Mouse (Mus musculus) large intestine, adult 2 months (tissue): Measurements from ENCODE around the gene Htr6. TPM values are rescaled to one million over a fixed set of nuclear protein-coding genes. Genes with fewer than 3 reads are reported as not detected.

Experiments
- DNase-seq: peaks from one replicate; pipeline ENCODE4 v3.0.0-alpha.2; 2012; ENCODE audit warnings: low read depth, low spot score
- WGBS: fragments of 180-500 bp; shearing (Covaris S2); methylation state at CpG from one replicate; pipeline ENCODE4 v1.1.7; 2018; 5-methylcytosine and 5-hydroxymethylcytosine counted together
- polyA plus RNA-seq: library from polyadenylated mRNA; depleted of rRNA; stranded (reverse); fragments of >200 nt; gene quantifications from 2 replicates; pipeline ENCODE4 v1.2.3, GENCODE M21; 2012

Htr6 gene
- polyA plus RNA-seq, 1 experiment, result 0.26 TPM

- 46% methylated on average over 15 of the region's 15 CpGs for WGBS
- DNase-seq, result no peak
Observed at GRCm38 (mm10) chr4:139090303-139090940, 15.1 kb upstream of the Htr6 start.

- WGBS, result 26% methylated on average over 9 of the region's 9 CpGs
Observed at GRCm38 (mm10) chr4:139088982-139089671, 13.8 kb upstream of the Htr6 start.

GRCm38 (mm10) chr4:139086984-139087383 lies 11.6 kb upstream of the Htr6 start:
- no peak for DNase-seq
- 80% methylated on average over 4 of the region's 4 CpGs for WGBS

More at GRCm38 (mm10) chr4:139088982-139089671, 13.8 kb upstream of the Htr6 start:
- DNase-seq, result peak; percentile 76

GRCm38 (mm10) chr4:139086037-139086436 lies 10.7 kb upstream of the Htr6 start:
- DNase-seq, result peak; percentile 72
- 12% methylated on average over 5 of the region's 5 CpGs for WGBS

- DNase-seq, result no peak
- 57% methylated on average over 11 of the region's 11 CpGs for WGBS
Observed at GRCm38 (mm10) chr4:139085337-139085736, 10.0 kb upstream of the Htr6 start.

- no peak for DNase-seq
- WGBS, result 46% methylated on average over 12 of the region's 12 CpGs
Observed at GRCm38 (mm10) chr4:139082790-139083564, 7.6 kb upstream of the Htr6 start.

- DNase-seq, result no peak
- WGBS, result 81% methylated on average over 18 of the region's 18 CpGs
Observed at GRCm38 (mm10) chr4:139081270-139081931, 6.0 kb upstream of the Htr6 start.

- 89% methylated on average over 7 of the region's 7 CpGs for WGBS
- no peak for DNase-seq
Observed at GRCm38 (mm10) chr4:139080259-139080658, 4.9 kb upstream of the Htr6 start.

- WGBS, result 86% methylated on average over 11 of the region's 11 CpGs
- DNase-seq, result no peak
Observed at GRCm38 (mm10) chr4:139079439-139079838, 4.1 kb upstream of the Htr6 start.

- DNase-seq, result no peak
Observed at GRCm38 (mm10) chr4:139078726-139079125, 3.4 kb upstream of the Htr6 start.

GRCm38 (mm10) chr4:139078313-139078712 lies 2.9 kb upstream of the Htr6 start:
- no peak for DNase-seq
- 19% methylated on average over 2 of the region's 2 CpGs for WGBS

More at GRCm38 (mm10) chr4:139078726-139079125, 3.4 kb upstream of the Htr6 start:
- 19% methylated on average over 4 of the region's 4 CpGs for WGBS

- DNase-seq, result no peak
- whole genome bisulfite sequencing, result 19% methylated on average over 5 of the region's 5 CpGs
Observed at GRCm38 (mm10) chr4:139075915-139076314, 545 bp upstream of the Htr6 start.

- 23% methylated on average over 29 of the region's 29 CpGs for WGBS
- no peak for DNase-seq
Observed at GRCm38 (mm10) chr4:139074060-139074459, 1.3 kb downstream of the Htr6 start.

- DNase-seq, result no peak
- WGBS, result 35% methylated on average over 4 of the region's 4 CpGs
Observed at GRCm38 (mm10) chr4:139068287-139068686, 7.1 kb downstream of the Htr6 start.

GRCm38 (mm10) chr4:139064831-139065230 lies 10.5 kb downstream of the Htr6 start:
- WGBS, result 68% methylated on average over 5 of the region's 5 CpGs
- DNase-seq, result no peak

- no peak for DNase-seq
- WGBS, result 11% methylated on average over 7 of the region's 7 CpGs
Observed at GRCm38 (mm10) chr4:139059569-139059968, 15.8 kb downstream of the Htr6 start.

GRCm38 (mm10) chr4:139058029-139058428 lies 17.3 kb downstream of the Htr6 start:
- 93% methylated on average over 5 of the region's 5 CpGs for WGBS
- no peak for DNase-seq

- WGBS, result 81% methylated on average over 5 of the region's 5 CpGs
- no peak for DNase-seq
Observed at GRCm38 (mm10) chr4:139057291-139057690, 18.1 kb downstream of the Htr6 start.

- DNase-seq, result no peak
- 77% methylated on average over 3 of the region's 3 CpGs for WGBS
Observed at GRCm38 (mm10) chr4:139055744-139056143, 19.6 kb downstream of the Htr6 start.

- 87% methylated on average over 4 of the region's 4 CpGs for WGBS
- no peak for DNase-seq
Observed at GRCm38 (mm10) chr4:139055336-139055735, 20.0 kb downstream of the Htr6 start.
